Mouse (Mus musculus) bone marrow macrophage, adult 2 months (primary cell): ENCODE data around the gene Trpm2. TPM values are rescaled to one million over a fixed set of nuclear protein-coding genes. Genes with fewer than 3 reads are reported as not detected.
"Not testable (repeated sequence)": the region's sequence is repeated elsewhere in the genome, so short reads cannot be mapped to it uniquely, and the experiment has no call there.

Source experiments
- H3K27ac ChIP-seq: 2 replicates; pipeline ENCODE4 v1.5.1; 2012; ENCODE audit warnings: low read depth, low read length; ENCODE audit not compliant: insufficient read depth
- H3K4me1 ChIP-seq: 2 replicates; pipeline ENCODE4 v1.6.1; 2012; ENCODE audit warnings: low read length; ENCODE audit not compliant: control insufficient read depth, insufficient read depth
- H3K4me3 ChIP-seq: 2 replicates; pipeline ENCODE4 v1.5.1; 2012; ENCODE audit warnings: mild to moderate bottlenecking, low read length, moderate library complexity; ENCODE audit not compliant: insufficient read depth
- CTCF ChIP-seq: IDR thresholded peaks from 2 replicates; pipeline ENCODE4 v1.5.1; 2012; ENCODE audit warnings: low read depth, mild to moderate bottlenecking, low read length, moderate library complexity
- POLR2A ChIP-seq: IDR thresholded peaks from 2 replicates; pipeline ENCODE4 v1.6.1; 2012; ENCODE audit warnings: mild to moderate bottlenecking, low read depth, low read length, borderline replicate concordance
- polyA plus RNA-seq: library from polyadenylated mRNA; stranded (reverse); fragments of >200 nt; gene quantifications from 2 replicates; pipeline ENCODE4 v1.2.4, GENCODE M21; 2012; ENCODE audit not compliant: missing spikeins, insufficient read depth, insufficient read length

The Trpm2 gene
- 8.6 and 13.8 TPM in 2 replicates for polyA plus RNA-seq

DNA sequence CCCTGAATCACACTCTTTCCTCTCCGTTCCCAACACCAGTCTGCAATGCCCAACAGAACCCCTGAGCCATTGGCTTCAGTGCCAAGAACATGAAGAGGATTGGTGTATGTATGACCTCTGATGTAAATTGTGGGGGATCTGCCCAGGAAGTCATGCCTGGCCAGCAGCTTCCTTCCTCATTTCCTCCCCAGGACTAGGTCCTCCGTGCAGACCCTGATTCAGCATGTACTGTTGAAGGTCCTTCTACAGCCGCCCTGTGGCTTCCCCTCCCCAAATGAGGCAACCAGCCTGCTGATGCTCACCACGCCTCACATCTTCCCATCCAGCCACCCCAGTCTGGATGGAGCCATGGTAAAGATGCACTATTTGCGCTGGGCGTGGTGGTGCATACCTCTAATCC is at the start of gene Trpm2:
Gene Trpm2, minus strand, starts transcription at position 83 of the 400 bp plus-strand sequence.
- peaks cover 49% of the 10 kb centered on the region for H3K4me1 ChIP-seq
- H3K27ac ChIP-seq: peak within 1 kb of the TSS; percentile 88
- TF ChIP-seq POLR2A: no peak
- no peak for TF ChIP-seq CTCF
- peak within 1 kb of the TSS; percentile 49 for H3K4me3 ChIP-seq

DNA sequence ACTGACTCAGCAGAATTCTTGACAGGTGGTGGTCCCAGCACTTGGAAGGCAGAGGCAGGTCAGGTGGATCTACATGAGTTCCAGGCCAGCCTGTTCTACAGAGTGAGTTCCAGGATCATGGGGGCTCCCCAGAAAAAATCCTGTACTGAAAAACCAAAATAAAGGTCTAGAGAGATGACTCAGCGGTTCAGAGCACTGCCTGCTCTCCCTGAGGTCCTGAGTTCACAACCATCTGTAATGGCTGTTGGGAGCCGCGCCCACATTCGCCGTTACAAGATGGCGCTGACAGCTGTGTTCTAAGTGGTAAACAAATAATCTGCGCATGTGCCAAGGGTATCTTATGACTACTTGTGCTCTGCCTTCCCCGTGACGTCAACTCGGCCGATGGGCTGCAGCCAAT is 49.6 kb upstream of the Trpm2 start:
- not testable (repeated sequence) for H3K4me3 ChIP-seq, H3K27ac ChIP-seq
- peaks cover 14% of the 10 kb centered on the region for H3K4me1 ChIP-seq

- no peak for TF ChIP-seq POLR2A
- TF ChIP-seq CTCF: no peak
- Histone ChIP-seq H3K27ac (no peak overlapping the region), H3K4me3 (no peak overlapping the region), H3K4me1 (peaks cover 17% of the 10 kb centered on the region)
These were observed 48.9 kb upstream of the Trpm2 start for GRCm38 (mm10) chr10:78019291-78019690.

DNA sequence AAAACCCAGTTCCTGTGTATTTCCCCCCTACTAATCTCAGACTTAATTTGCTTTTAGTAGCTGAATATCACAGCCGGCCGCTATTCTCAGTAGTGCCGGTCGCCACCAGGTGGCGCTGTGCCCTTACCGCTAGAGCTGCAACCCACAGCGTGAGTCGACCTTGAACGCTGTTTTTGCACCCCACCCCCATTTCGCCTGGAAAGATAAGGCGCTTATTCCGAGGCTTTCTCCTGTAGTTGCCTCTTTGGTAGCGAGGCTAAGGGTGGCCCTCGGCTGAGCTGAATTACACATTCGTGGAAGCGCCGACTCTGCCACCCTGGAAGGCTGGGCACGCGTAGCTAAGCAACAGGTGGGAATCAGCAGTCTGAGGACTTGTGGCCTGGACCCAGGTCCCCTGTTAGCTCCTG is 48.4 kb upstream of the Trpm2 start:
- TF ChIP-seq CTCF (peak; percentile 90), POLR2A (no peak)
- no peak overlapping the region for H3K27ac ChIP-seq
- peak overlapping the region; percentile 42 for H3K4me3 ChIP-seq
- H3K4me1 ChIP-seq: peaks cover 17% of the 10 kb centered on the region

DNA sequence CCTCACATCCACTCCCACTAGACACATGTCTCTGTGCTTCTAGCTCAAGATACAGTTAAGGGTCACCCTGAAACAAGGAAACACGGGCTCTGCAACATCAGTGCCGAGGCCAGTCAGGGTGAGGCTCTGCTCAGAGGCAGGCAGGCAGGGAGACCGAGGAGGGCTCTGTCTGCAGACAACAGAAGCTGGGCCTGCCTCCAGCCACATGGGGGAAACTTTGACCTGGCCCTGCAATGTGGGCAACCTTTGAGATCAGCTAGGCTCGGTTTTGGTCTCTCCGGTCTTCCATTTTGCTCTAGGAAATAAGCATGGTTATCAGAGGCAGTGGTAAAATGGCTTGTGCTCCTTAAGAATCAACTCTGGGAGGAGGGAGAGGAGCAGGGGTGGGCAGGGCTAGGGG is 46.0 kb upstream of the Trpm2 start:
- TF ChIP-seq CTCF (no peak), POLR2A (no peak)
- no peak overlapping the region for H3K27ac ChIP-seq
- no peak overlapping the region for H3K4me3 ChIP-seq
- peaks cover 17% of the 10 kb centered on the region for H3K4me1 ChIP-seq

GRCm38 (mm10) chr10:78015489-78015888 is 45.1 kb upstream of the Trpm2 start:
- Histone ChIP-seq H3K4me3 (no peak overlapping the region), H3K4me1 (peaks cover 20% of the 10 kb centered on the region), H3K27ac (peak overlapping the region; percentile 58)
- TF ChIP-seq POLR2A (no peak), CTCF (no peak)

DNA sequence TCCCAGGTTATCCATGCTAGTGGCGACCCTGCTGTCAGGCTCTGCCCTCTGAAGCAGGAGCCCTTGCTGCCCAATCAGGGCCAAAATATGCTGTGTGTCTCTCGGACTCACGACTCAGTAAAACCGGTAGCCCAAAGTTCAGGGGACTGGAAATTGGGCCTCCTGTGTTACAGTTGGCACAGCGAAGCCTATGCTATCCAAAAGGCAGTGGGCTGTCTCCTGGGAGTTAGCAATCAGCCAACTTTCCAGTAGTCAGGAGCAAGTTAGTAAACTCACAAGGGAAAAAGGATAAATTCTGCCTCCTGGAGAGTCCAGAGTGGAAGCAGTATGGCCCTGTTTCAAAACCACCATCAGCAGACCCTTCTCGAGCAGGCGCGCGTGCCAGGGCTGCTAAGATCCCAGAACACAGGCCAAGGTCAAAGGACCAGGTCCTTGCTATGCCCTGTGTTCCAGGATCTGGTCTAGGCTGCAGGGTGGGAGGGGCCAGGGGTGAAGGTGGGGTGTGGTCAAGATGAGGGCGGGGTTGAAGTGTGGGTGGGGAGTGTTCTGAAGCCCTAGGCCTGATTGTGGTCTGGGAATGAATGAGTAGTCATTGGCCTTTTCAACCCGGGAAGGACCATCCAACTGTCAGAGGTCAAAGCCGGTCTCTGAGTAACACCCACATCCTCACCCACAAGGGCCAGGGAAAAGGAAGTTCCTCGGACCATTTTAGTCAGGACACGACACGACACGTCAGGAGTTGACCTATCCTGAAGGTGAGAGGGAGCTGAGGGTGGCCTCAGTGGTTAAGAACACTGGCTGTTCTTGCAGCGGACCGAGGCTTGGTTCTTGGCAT is 42.5 kb upstream of the Trpm2 start:
- Histone ChIP-seq H3K27ac (no peak overlapping the region), H3K4me1 (peaks cover 24% of the 10 kb centered on the region), H3K4me3 (no peak overlapping the region)
- TF ChIP-seq CTCF (no peak; the same call in 1 of the 2 replicates), POLR2A (no peak)

GRCm38 (mm10) chr10:78011116-78011515 is 40.8 kb upstream of the Trpm2 start:
- H3K4me3 ChIP-seq, H3K27ac ChIP-seq: not testable (repeated sequence)
- peaks cover 34% of the 10 kb centered on the region for H3K4me1 ChIP-seq

- Histone ChIP-seq H3K4me3 (peak overlapping the region; percentile 28; the same call in 1 of the 2 replicates), H3K4me1 (peaks cover 34% of the 10 kb centered on the region), H3K27ac (no peak overlapping the region)
- TF ChIP-seq CTCF: no peak
- no peak for TF ChIP-seq POLR2A
These were observed 40.0 kb upstream of the Trpm2 start for GRCm38 (mm10) chr10:78010335-78010734.

GRCm38 (mm10) chr10:78009945-78010293 is 39.6 kb upstream of the Trpm2 start, which contains the start of gene Pfkl:
Pfkl (minus strand) TSS chr10:78010083.
- H3K4me3 ChIP-seq: peak within 1 kb of the TSS; percentile 94
- TF ChIP-seq CTCF: no peak
- TF ChIP-seq POLR2A: no peak
- H3K27ac ChIP-seq: peak within 1 kb of the TSS; percentile 90
- H3K4me1 ChIP-seq: peaks cover 30% of the 10 kb centered on the region
